Mouse (Mus musculus) testis, adult 2 months (tissue): Measurements from ENCODE around the gene Leng1.

Source experiments
- CTCF ChIP-seq: fragments of 200-500 bp; IDR thresholded peaks from 2 replicates; pipeline ENCODE4 v1.5.1; 2012; ENCODE audit warnings: low read depth, mild to moderate bottlenecking, inconsistent platforms, low read length, moderate library complexity; ENCODE audit not compliant: control insufficient read depth, insufficient read depth, insufficient replicate concordance
- POLR2A ChIP-seq: fragments of 200-500 bp; IDR thresholded peaks from 2 replicates; pipeline ENCODE4 v1.6.1; 2012; ENCODE audit warnings: low read depth, mild to moderate bottlenecking, inconsistent platforms, low read length, moderate library complexity; ENCODE audit not compliant: control insufficient read depth

- TF ChIP-seq CTCF (no peak), POLR2A (no peak)
Observed at GRCm38 (mm10) chr7:3683908-3684550, 18.4 kb upstream of the Leng1 start.
